Mouse (Mus musculus): Measurements from ENCODE around the gene 2310003L06Rik.

Gene 2310003L06Rik

DNA sequence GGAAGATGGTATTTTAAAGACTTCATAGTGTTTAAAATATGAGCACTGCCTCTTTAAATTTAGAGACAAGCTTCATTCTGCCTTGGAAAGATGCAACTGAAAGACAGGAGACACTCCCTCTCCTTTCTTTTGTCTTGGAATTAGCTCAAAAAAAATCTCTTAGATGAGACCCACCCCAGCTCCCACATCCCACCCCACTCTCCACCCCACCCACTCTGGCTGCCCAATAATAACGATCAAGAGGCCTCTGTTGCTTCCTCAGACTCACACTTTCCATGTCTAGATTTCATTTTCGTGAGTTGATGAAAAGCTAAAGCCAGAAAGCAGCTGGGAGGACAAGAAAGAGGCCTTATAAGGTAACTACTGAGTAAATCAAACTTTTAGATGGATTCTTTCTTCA, at the start of gene 2310003L06Rik, which contains the start of gene Gm28434:
Gene 2310003L06Rik, plus strand, starts transcription at position 259 of the 400 bp plus-strand sequence.
Gene Gm28434, plus strand, starts transcription at position 317 of the 400 bp plus-strand sequence.
- in situ Hi-C loops (cut with MboI, MseI) = no loop called here

DNA sequence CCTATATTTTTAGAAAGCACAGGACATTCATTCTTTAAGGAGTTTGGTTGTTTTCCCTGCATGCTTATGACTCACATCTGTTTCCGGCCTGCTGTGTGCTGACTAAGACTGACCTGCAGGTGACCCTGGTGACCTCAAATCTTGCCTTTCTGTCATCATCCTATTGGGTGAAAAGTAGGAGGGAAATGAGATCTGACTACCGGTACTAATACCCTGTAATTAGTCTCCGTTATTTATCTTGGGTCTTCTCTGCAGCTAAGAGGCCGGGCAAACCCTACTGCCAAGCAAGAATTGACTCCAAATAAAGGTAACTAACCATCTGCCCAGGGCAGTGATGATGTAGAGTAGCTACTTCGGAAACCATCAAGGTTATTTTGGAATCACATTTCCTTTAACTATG, 43.9 kb upstream of the 2310003L06Rik start, which contains the start of gene Csn3:
Gene Csn3, plus strand, starts transcription at position 208 of the 400 bp plus-strand sequence.
- in situ Hi-C loops (cut with MboI, MseI) = no loop called here

- in situ Hi-C loops (cut with MboI, MseI) = no loop called here
Measured at GRCm38 (mm10) chr5:87931603-87932002, 37.7 kb upstream of the 2310003L06Rik start.

- in situ Hi-C loops (cut with MboI, MseI) = no loop called here
Measured at GRCm38 (mm10) chr5:87940752-87941151, 28.5 kb upstream of the 2310003L06Rik start.

DNA sequence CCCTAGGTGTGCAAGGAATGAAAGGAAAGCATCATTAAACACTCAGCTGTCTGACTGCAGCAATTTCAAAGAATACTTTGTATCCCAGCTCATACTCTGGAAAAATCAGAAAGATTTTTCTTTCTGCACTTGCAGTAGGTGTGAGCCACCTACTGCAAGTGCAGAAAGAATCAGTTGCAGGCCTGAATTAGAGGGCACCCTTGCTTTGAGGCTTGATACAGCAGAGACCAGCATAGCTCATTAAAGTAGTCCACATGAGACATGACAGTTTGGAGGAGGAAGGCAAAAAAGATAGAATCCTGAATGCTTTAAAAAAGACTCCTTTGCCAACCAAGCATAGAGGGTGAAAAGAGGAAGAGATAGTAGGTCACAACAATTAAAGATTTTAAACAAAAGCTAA, 26.7 kb upstream of the 2310003L06Rik start:
- in situ Hi-C loops (cut with MboI, MseI) = no loop called here

GRCm38 (mm10) chr5:87951836-87952235, 17.4 kb upstream of the 2310003L06Rik start:
- in situ Hi-C loops (cut with MboI, MseI) = no loop called here

GRCm38 (mm10) chr5:87979139-87979538, 9.9 kb downstream of the 2310003L06Rik start, which contains the start of gene Cabs1:
Gene Cabs1, plus strand, starts transcription at chr5:87979439.
- in situ Hi-C loops (cut with MboI, MseI) = no loop called here

DNA sequence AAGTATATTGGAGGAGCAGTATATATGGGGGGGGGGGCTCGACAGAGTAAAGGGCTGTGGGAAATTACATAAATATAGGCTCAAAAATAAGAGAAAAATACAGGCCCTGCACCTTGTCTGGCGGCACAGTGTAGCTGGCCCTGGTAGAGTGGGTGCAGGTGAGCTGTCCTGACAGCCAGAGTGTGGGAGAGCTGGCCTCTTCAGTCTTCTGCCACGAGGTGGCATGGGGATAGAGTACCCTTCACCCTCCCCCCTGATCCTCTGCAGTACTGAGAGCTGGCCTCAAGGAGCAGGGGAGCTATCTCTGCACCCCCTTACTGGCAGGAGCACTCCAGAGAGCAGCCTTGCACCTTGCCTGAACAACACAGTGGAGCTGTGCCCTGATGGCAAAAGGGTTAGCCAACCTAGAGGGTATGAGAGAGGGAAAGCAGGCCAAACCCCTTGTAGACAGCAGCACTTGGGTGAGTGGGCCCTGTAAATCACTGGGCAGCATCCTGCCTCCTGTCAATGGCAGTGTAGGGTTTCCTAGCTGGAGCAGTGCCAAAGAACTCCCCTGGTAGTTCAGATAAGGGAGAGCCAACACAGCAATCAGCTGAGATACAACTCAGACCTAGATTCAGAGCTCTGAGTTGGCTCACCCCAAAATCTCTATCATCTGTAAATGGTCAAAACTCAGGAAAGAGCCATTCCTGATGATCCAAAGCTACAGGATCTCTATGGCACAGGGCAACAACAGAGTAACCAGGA, 13.4 kb downstream of the 2310003L06Rik start:
- in situ Hi-C loops (cut with MboI, MseI) = no loop called here

GRCm38 (mm10) chr5:88002249-88002648, 33.0 kb downstream of the 2310003L06Rik start, which contains the start of gene Smr3a:
Gene Smr3a, plus strand, starts transcription at chr5:88002549.
- in situ Hi-C loops (cut with MboI, MseI) = loop anchor here in 1 of 2 experiments (10.0 kb wide), 1 partner anchor 267 kb away; no protein-coding TSS in a partner anchor

- in situ Hi-C loops (cut with MboI, MseI) = loop anchor here in 1 of 2 experiments (10.0 kb wide), 1 partner anchor 270 kb away; no protein-coding TSS in a partner anchor
Measured at GRCm38 (mm10) chr5:88005241-88005640, 36.0 kb downstream of the 2310003L06Rik start.

All from T-helper 17 cell (primary cell).